Mouse (Mus musculus) intestine, postnatal 0 days (tissue): ENCODE data around the gene Shb. TPM values are rescaled to one million over a fixed set of nuclear protein-coding genes. Genes with fewer than 3 reads are reported as not detected.
A peak's percentile ranks its signal among the peaks of the same experiment; 100 is the strongest.
"Not testable (repeated sequence)": the region's sequence is repeated elsewhere in the genome, so short reads cannot be mapped to it uniquely, and the experiment has no call there.

ENCODE experiments used
- ATAC-seq: fragments of 200-750 bp; cut with Nextera tagmentation; 2 replicates; pipeline ENCODE4 v1.8.0; 2017; ENCODE audit warnings: mild to moderate bottlenecking, moderate TSS enrichment, moderate library complexity
- H3K27ac ChIP-seq: fragments of 300-500 bp; sonication (generic); 2 replicates; pipeline ENCODE4 v1.5.1; 2014; ENCODE audit warnings: mild to moderate bottlenecking, low read depth, low read length, moderate library complexity
- H3K27me3 ChIP-seq: fragments of 300-500 bp; sonication (generic); replicated peaks from 2 replicates; pipeline ENCODE4 v1.6.1; 2014; ENCODE audit warnings: low read length, mixed read lengths; ENCODE audit not compliant: control insufficient read depth, insufficient read depth
- H3K36me3 ChIP-seq: fragments of 300-500 bp; sonication (generic); 2 replicates; pipeline ENCODE4 v1.6.1; 2014; ENCODE audit warnings: mild to moderate bottlenecking, moderate library complexity; ENCODE audit not compliant: control insufficient read depth, insufficient read depth
- H3K4me1 ChIP-seq: fragments of 300-500 bp; sonication (generic); replicated peaks from 2 replicates; pipeline ENCODE4 v1.6.1; 2014; ENCODE audit warnings: antibody characterized with exemption, low read length, mixed read lengths; ENCODE audit not compliant: control insufficient read depth, insufficient read depth
- H3K4me2 ChIP-seq: fragments of 300-500 bp; sonication (generic); replicated peaks from 2 replicates; pipeline ENCODE4 v1.6.1; 2014; ENCODE audit warnings: low read depth, mild to moderate bottlenecking, moderate library complexity
- H3K4me3 ChIP-seq: fragments of 300-500 bp; sonication (generic); 2 replicates; pipeline ENCODE4 v1.5.1; 2014; ENCODE audit warnings: low read depth, low read length
- H3K9ac ChIP-seq: fragments of 300-500 bp; sonication (generic); 2 replicates; pipeline ENCODE4 v1.6.1; 2014; ENCODE audit warnings: mild to moderate bottlenecking, low read depth, low read length
- H3K9me3 ChIP-seq: fragments of 300-500 bp; sonication (generic); 2 replicates; pipeline ENCODE4 v1.6.1; 2016; ENCODE audit warnings: mixed run types; ENCODE audit not compliant: control insufficient read depth
- CTCF ChIP-seq: sonication (generic); IDR thresholded peaks from 2 replicates; pipeline ENCODE4 v1.5.1; 2016; ENCODE audit warnings: low read depth, mild to moderate bottlenecking, control low read depth, antibody characterized with exemption, moderate library complexity
- WGBS: fragments of 180-500 bp; shearing (Covaris S2); extraction: QIAGEN DNeasy Blood & Tissue Kit; methylation state at CpG from one replicate; pipeline ENCODE4 v1.1.7; 2014; 5-methylcytosine and 5-hydroxymethylcytosine counted together
- polyA plus RNA-seq: library from polyadenylated mRNA; unstranded; fragments of >200 nt; fragmentation: Nextera tagmentation; extraction: Ambion mirVana; gene quantifications from 2 replicates; pipeline ENCODE4 v1.2.1, GENCODE M21; 2015

The Shb gene
- polyA plus RNA-seq, 1 experiment from 2014 or later = 7.2 TPM

GRCm38 (mm10) chr4:45393658-45394057 lies 138.6 kb downstream of the Shb start:
- peaks cover 17% of the 10 kb centered on the region; the same call in 1 of the 2 replicates for H3K36me3 ChIP-seq
- H3K27ac ChIP-seq = no peak overlapping the region
- H3K4me3 ChIP-seq = no peak overlapping the region
- H3K27me3 ChIP-seq = no peaks in the 10 kb centered on the region
- TF ChIP-seq CTCF = 0 out of 2 replicates have a peak, but pooled peaks have one; percentile 2
- H3K4me2 ChIP-seq = no peak overlapping the region
- WGBS = 68% methylated on average over 5 of the region's 5 CpGs
- ATAC-seq = no peak
- no peaks in the 10 kb centered on the region for H3K9me3 ChIP-seq
- no peak overlapping the region for H3K9ac ChIP-seq
- H3K4me1 ChIP-seq = no peaks in the 10 kb centered on the region

- Histone ChIP-seq H3K9me3 (no peaks in the 10 kb centered on the region), H3K4me2 (no peak overlapping the region), H3K4me3 (no peak overlapping the region), H3K27ac (no peak overlapping the region), H3K4me1 (no peaks in the 10 kb centered on the region), H3K36me3 (peaks cover 17% of the 10 kb centered on the region; the same call in 1 of the 2 replicates), H3K9ac (no peak overlapping the region), H3K27me3 (no peaks in the 10 kb centered on the region)
- no peak for TF ChIP-seq CTCF
- ATAC-seq = no peak
- 65% methylated on average over 8 of the region's 8 CpGs for WGBS
Measured at GRCm38 (mm10) chr4:45392994-45393393, 139.3 kb downstream of the Shb start.

GRCm38 (mm10) chr4:45392572-45392971 lies 139.7 kb downstream of the Shb start:
- no peak overlapping the region for H3K4me3 ChIP-seq
- no peak overlapping the region for H3K27ac ChIP-seq
- H3K4me2 ChIP-seq = no peak overlapping the region
- no peak overlapping the region for H3K9ac ChIP-seq
- no peak for ATAC-seq
- no peaks in the 10 kb centered on the region for H3K4me1 ChIP-seq
- no peaks in the 10 kb centered on the region for H3K9me3 ChIP-seq
- H3K27me3 ChIP-seq = no peaks in the 10 kb centered on the region
- 65% methylated on average over 11 of the region's 11 CpGs for WGBS
- TF ChIP-seq CTCF = no peak
- H3K36me3 ChIP-seq = peaks cover 15% of the 10 kb centered on the region; the same call in 1 of the 2 replicates

- Histone ChIP-seq H3K36me3 (peaks cover 11% of the 10 kb centered on the region; the same call in 1 of the 2 replicates), H3K27ac (no peak overlapping the region), H3K4me1 (no peaks in the 10 kb centered on the region), H3K27me3 (no peaks in the 10 kb centered on the region), H3K4me3 (no peak overlapping the region), H3K9ac (no peak overlapping the region), H3K9me3 (no peaks in the 10 kb centered on the region), H3K4me2 (no peak overlapping the region)
- WGBS = 74% methylated on average over 4 of the region's 4 CpGs
- TF ChIP-seq CTCF = peak; percentile 45
- no peak for ATAC-seq
Measured at GRCm38 (mm10) chr4:45392099-45392498, 140.2 kb downstream of the Shb start.

- H3K27me3 ChIP-seq, H3K27ac ChIP-seq, H3K4me1 ChIP-seq, ATAC-seq, H3K9me3 ChIP-seq, H3K4me3 ChIP-seq, H3K9ac ChIP-seq, H3K4me2 ChIP-seq, H3K36me3 ChIP-seq: not testable (repeated sequence)
- 97% methylated on average over 5 of the region's 5 CpGs for WGBS
Measured at GRCm38 (mm10) chr4:45387296-45387695, 145.0 kb downstream of the Shb start.

GRCm38 (mm10) chr4:45382133-45382532 lies 150.1 kb downstream of the Shb start:
- not testable (repeated sequence) for ATAC-seq, H3K9ac ChIP-seq, H3K27me3 ChIP-seq, H3K27ac ChIP-seq, H3K9me3 ChIP-seq, H3K4me1 ChIP-seq, H3K36me3 ChIP-seq, H3K4me3 ChIP-seq, H3K4me2 ChIP-seq
- 37% methylated on average over 2 of the region's 2 CpGs for WGBS

GRCm38 (mm10) chr4:45380903-45381580 lies 151.2 kb downstream of the Shb start:
- not testable (repeated sequence) for ATAC-seq, H3K27ac ChIP-seq, H3K27me3 ChIP-seq, H3K4me3 ChIP-seq, H3K9me3 ChIP-seq, H3K9ac ChIP-seq, H3K36me3 ChIP-seq, H3K4me1 ChIP-seq, H3K4me2 ChIP-seq
- 90% methylated on average over 10 of the region's 10 CpGs for WGBS
